Mouse (Mus musculus) forelimb bud, embryonic 11.5 days (tissue): ENCODE measurements around the gene Gtf2f2.
A peak's percentile ranks its signal among the peaks of the same experiment; 100 is the strongest.

Source experiments
- DNase-seq: peaks from one replicate; pipeline ENCODE4 v3.0.0-alpha.2; 2012; ENCODE audit warnings: low read depth, low spot score

Gtf2f2 gene

GRCm38 (mm10) chr14:75866706-75867333 is 143.8 kb downstream of the Gtf2f2 start:
- DNase-seq, result no peak

DNA sequence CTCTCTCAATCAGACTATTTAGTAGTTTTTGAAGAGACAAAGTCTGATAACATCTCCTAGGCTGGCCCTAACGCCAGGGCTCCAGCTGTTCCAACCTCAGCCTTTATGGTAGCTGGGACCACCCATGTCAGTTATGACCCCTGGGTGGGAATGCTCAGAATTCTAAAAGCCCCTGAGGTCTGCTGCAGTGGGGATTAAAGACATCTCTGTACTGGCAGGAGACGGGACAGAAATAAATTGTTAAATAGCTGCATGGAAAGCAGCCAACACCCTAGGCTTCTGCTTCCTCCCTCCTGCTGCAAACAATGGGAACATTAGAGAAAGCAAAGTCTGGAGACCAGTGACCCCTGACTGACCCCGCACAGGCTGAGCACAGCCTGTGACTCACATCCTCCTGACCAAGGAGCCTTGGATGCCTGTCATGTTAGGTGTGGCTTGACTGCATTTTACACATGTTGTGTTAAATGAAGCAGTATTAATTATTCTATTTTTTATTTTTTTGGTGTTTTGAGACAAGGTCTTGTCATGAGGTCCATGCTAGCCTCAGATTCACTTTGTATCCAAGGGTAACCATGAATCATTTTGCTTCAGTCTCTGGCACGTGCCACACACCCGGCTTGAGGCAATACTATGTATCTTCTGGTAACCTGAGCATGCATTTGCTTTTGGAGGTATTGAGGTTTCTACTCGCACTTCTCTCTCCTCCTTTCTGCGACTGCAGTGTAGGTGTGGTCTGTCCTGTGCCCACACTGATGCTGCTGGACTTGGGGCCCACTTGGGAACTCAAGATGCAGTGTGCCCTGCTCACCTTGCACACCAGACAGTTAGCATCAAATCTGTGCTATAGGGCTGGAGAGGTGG is 146.9 kb downstream of the Gtf2f2 start:
- DNase-seq, result peak; percentile 66

GRCm38 (mm10) chr14:75862701-75863100 is 148.0 kb downstream of the Gtf2f2 start:
- DNase-seq, result no peak

DNA sequence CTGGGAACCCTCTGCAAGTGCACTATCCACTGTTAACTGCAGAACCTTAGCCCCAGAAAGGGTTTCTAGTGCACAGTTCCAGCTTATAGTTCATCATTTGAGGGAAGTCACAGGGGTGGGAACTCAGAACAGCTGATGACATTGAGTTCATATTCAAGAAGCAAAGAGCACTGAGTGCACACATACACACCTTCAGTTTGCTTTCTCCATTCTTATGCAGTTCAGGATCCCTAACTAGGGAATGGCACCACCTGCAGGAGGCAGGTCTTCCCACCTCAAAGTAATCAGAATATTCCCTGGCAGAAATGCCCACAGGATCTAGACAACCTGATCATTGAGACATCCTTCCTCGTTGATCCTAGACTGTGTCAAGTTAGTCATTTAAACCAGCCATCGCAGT is 151.0 kb downstream of the Gtf2f2 start:
- DNase-seq, result no peak

- no peak for DNase-seq
Observed at GRCm38 (mm10) chr14:75858181-75858580, 152.5 kb downstream of the Gtf2f2 start.

- no peak for DNase-seq
Observed at GRCm38 (mm10) chr14:75855263-75855992, 155.2 kb downstream of the Gtf2f2 start.

GRCm38 (mm10) chr14:75852016-75852415 is 158.6 kb downstream of the Gtf2f2 start:
- no peak for DNase-seq

DNA sequence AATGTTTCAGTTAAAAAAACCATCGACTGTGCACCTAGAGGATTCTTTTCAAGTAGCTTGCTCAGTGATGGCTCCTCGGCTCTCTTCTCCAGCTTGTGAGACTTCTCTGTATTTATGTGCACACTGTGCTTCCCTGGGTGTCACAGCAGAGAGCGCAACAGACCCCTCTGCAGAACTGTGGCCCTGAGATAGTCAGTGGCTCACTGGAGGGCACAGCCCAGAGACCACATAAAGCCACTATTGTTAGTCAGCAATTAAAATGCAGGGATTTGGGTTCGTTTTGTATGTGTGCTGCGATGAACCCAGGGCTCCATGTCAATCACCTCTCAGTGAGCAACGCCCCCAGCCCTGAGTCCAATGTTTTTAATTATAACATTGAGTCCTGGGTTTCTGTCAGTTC is 159.8 kb downstream of the Gtf2f2 start:
- no peak for DNase-seq

DNA sequence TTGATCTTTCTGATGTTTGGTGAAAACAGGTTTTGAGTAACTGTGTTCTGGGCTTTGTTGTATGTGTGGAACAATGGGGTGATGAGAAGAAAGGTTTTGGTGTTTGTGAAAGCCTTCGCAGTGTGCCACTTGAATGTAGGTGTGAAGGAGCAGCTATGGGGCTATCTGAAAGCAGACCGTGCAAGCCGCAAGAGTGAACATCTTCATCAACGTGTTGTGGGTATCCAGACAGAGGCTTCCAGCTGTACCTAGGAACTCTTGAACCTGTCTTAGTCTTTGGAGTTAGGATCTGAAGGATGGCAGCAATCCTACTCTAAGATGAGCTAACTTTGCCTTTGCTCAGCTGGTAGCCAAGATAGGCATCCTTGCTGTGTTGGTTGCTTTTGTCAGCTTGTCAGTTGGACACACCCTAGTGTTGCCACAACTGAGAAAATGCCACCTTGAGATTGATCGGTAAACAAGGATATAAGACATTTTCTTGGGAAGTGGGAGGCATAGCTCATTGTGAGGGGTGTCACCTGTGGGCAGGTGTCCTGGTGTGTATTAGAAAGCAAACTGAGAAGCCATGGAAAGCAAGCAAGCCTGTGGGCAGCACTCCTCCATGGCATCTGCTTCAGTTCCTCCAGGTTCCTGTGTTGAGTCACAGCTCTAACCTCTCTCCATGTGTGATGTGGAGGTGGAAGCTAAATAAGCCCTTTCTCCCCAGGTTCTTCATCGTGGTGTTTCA is 160.7 kb downstream of the Gtf2f2 start:
- DNase-seq, result no peak

DNA sequence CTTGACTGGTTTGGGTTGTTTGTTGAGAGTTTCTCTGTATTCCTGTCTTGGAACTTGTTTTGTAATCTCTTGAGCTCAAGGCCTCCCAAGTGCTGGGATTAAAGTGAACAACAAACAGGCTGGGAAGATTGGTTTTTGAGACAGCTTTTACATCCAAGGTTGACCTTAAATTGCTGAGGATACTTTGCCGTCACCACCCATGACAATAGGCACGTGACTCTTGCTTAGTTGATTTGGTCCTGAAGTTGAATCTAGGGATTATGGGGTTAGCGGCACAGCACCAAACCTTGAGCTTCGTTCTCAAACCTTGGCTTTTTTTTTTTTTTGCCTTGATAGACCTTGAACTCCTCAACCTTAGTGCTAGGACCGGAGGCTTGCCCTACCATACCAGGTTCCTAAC is 161.4 kb downstream of the Gtf2f2 start:
- no peak for DNase-seq

DNA sequence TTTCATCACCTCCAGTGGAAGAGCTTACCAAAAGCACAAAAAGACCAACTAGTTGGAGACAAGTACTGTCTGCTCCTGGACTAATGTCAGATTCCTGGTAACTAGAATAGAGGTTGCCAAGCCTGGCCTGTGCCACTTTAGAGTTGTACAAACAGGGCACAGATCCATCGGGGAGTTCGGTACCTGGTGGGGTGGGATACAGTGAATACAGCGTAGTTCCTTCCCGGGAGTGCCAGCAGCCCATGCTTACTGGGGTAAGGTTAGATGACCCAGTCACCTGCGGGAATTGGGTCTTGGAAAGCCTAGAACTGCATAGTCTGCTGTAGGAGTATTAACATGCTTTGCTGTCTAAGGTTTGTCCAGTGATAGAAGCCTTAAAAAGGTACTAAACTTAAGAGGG is 162.2 kb downstream of the Gtf2f2 start:
- no peak for DNase-seq

- no peak for DNase-seq
Observed at GRCm38 (mm10) chr14:75847669-75848068, 163.0 kb downstream of the Gtf2f2 start.
